Mouse (Mus musculus) spleen, postnatal 10 days (tissue): ENCODE measurements around the gene Large1.

Source experiments
- DNase-seq, 2 experiments: peaks; one replicate each; pipeline ENCODE4 v3.0.0; 2021 to 2022; ENCODE audit warnings: low spot score in 2 of 2

Large1 gene

GRCm38 (mm10) chr8:72780644-72781043 lies 572.7 kb downstream of the Large1 start:
- no peak for DNase-seq

DNA sequence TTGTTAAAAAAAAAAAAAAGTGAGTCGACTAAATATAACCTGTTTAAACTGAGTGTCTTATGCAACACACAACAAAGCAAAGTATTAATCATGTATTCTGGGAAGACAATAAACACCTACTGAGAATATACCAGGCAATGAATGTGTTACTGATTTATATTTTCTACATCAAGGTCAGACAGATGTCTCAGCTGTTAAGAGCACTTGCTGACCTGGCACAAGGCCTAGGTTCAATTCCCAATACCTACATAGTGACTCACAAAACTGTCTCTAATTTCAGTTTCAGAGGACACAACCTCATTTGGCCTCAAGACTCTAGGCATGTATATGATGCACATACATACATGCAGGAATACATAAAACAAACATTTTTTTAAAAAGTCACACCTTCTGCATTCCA lies 575.5 kb downstream of the Large1 start:
- no peak for DNase-seq

- no peak for DNase-seq
Measured at GRCm38 (mm10) chr8:72766777-72767176, 586.6 kb downstream of the Large1 start.

- DNase-seq, result no peak
Measured at GRCm38 (mm10) chr8:72765696-72766095, 587.6 kb downstream of the Large1 start.
